In genomic region chr1:37362721-37363120, GRCm38 (mm10) we compare ENCODE assay signal across 20 mouse cellular contexts.
"Had no signal": no experiment of that assay in that cellular context is flagged by ENCODE, and none has a peak within 500 bp of the region (broad histone marks: within the 10 kb centered on the region; RNA-seq: fewer than 3 reads in every experiment).

No protein-coding gene starts in this region.

- DNase-seq: kidney, adult 18-20 months; kidney, adult 9 months; kidney, postnatal 14 days; kidney, postnatal 4 days; left cerebral cortex, postnatal 4 days; liver; lung, adult 18-20 months; lung, postnatal 10 days; lung, postnatal 4 days; midbrain, embryonic 14.5 days; right cerebral cortex, adult 18-20 months; right cerebral cortex, postnatal 25 days; spleen, adult 18-20 months; thymus, adult 18-20 months; thymus, postnatal 36 days had no signal

- H3K4me3 ChIP-seq: liver, embryonic 12.5 days; liver, embryonic 15.5 days; lung, embryonic 15.5 days; stomach, embryonic 15.5 days had no signal

- ATAC-seq: liver, embryonic 12.5 days had no signal

- H3K9ac ChIP-seq: liver, embryonic 12.5 days; liver, embryonic 15.5 days; lung, embryonic 15.5 days; stomach, embryonic 15.5 days had no signal

- H3K36me3 ChIP-seq: liver, embryonic 15.5 days; stomach, embryonic 15.5 days had no signal

- H3K27ac ChIP-seq: liver, embryonic 12.5 days; liver, embryonic 15.5 days; lung, embryonic 15.5 days; stomach, embryonic 15.5 days had no signal

- H3K4me2 ChIP-seq: liver, embryonic 12.5 days; liver, embryonic 15.5 days; lung, embryonic 15.5 days; midbrain, embryonic 11.5 days; stomach, embryonic 15.5 days had no signal

- H3K27me3 ChIP-seq: liver, embryonic 12.5 days; liver, embryonic 15.5 days; lung, embryonic 15.5 days; stomach, embryonic 15.5 days had no signal

- H3K4me1 ChIP-seq: liver, embryonic 12.5 days; liver, embryonic 15.5 days; lung, embryonic 15.5 days; stomach, embryonic 15.5 days had no signal

- H3K9me3 ChIP-seq: liver, embryonic 12.5 days; liver, embryonic 15.5 days; lung, embryonic 15.5 days; stomach, embryonic 15.5 days had no signal
